Mouse (Mus musculus) lung, adult 2 months (tissue): ENCODE measurements around the gene Spaca4.

Experiments
- CTCF ChIP-seq: fragments of 200-500 bp; IDR thresholded peaks from 2 replicates; pipeline ENCODE4 v1.5.1; 2011; ENCODE audit warnings: mild to moderate bottlenecking, low read length, control low read depth; ENCODE audit not compliant: insufficient read depth
- POLR2A ChIP-seq: fragments of 200-500 bp; IDR thresholded peaks from 2 replicates; pipeline ENCODE4 v1.6.1; 2011; ENCODE audit warnings: low read depth, mild to moderate bottlenecking, control low read depth, low read length, borderline replicate concordance; ENCODE audit errors: extremely low read depth

DNA sequence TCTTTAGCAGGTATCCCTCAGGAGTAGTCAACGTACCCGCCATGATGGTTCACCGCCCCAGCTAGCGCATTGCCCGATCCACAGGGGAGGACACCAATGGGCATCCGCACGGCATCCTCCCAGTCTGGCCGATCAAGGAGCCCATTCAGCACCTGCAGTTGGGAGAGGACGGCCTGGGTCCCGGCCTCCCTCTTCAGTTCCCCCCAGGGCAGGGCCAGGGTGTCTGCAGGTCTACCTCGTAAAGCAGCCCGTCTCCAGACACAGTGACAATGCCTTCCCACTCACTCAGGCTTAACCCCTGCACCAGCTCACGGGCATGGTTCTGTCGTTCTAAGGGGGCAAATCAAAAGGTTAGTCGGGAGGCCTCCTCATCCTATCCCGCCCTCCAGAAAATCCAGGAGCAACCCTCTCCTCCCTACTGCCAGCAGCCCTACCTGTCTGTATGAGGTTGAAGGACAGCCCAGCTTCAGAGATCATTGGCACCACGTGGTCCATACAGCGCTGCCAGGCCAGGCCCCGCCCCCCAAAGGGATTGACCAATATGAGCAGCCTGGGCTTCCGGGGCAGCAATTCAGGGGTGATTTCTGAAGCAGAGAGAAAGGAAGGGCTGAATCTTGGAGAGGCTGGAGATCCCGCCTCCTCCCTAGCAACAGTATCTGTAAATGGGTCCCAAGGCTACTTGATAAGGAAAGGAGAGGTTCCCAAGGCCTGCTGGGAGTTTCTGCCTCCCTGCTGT is 13.4 kb downstream of the Spaca4 start:
- TF ChIP-seq CTCF (no peak), POLR2A (peak; percentile 62; the same call in 1 of the 2 replicates)
